Mouse (Mus musculus) limb, embryonic 12.5 days (tissue): Measurements from ENCODE around the gene Sirt4. TPM values are rescaled to one million over a fixed set of nuclear protein-coding genes. Genes with fewer than 3 reads are reported as not detected.
"Not testable (repeated sequence)": the region's sequence is repeated elsewhere in the genome, so short reads cannot be mapped to it uniquely, and the experiment has no call there.

Experiments
- ATAC-seq: fragments of 200-750 bp; cut with Nextera tagmentation; 2 replicates; pipeline ENCODE4 v1.8.0; 2017; ENCODE audit warnings: low read depth, moderate TSS enrichment; ENCODE audit not compliant: insufficient number of reproducible peaks, insufficient read depth, low FRiP score, low TSS enrichment
- H3K27ac ChIP-seq: fragments of 300-500 bp; sonication (generic); 2 replicates; pipeline ENCODE4 v1.5.1; 2016; ENCODE audit warnings: mild to moderate bottlenecking, moderate library complexity
- H3K27me3 ChIP-seq: fragments of 300-500 bp; sonication (generic); 2 replicates; pipeline ENCODE4 v1.6.1; 2016; ENCODE audit warnings: mild to moderate bottlenecking, moderate library complexity
- H3K36me3 ChIP-seq: fragments of 300-500 bp; sonication (generic); 2 replicates; pipeline ENCODE4 v1.6.1; 2016; ENCODE audit warnings: mild to moderate bottlenecking, moderate library complexity
- H3K4me1 ChIP-seq: fragments of 300-500 bp; sonication (generic); replicated peaks from 2 replicates; pipeline ENCODE4 v1.6.1; 2016
- H3K4me2 ChIP-seq: fragments of 300-500 bp; sonication (generic); 2 replicates; pipeline ENCODE4 v1.6.1; 2016; ENCODE audit warnings: mild to moderate bottlenecking, moderate library complexity
- H3K4me3 ChIP-seq: fragments of 300-500 bp; sonication (generic); replicated peaks from 2 replicates; pipeline ENCODE4 v1.5.1; 2016; ENCODE audit warnings: mild to moderate bottlenecking
- H3K9ac ChIP-seq: fragments of 300-500 bp; sonication (generic); replicated peaks from 2 replicates; pipeline ENCODE4 v1.6.1; 2016; ENCODE audit warnings: mild to moderate bottlenecking, moderate library complexity
- H3K9me3 ChIP-seq: fragments of 300-500 bp; sonication (generic); 2 replicates; pipeline ENCODE4 v1.6.1; 2016; ENCODE audit warnings: mild to moderate bottlenecking, moderate library complexity
- WGBS: fragments of 180-500 bp; shearing (Covaris S2); methylation state at CpG from one replicate; pipeline ENCODE4 v1.1.7; 2016; 5-methylcytosine and 5-hydroxymethylcytosine counted together
- polyA plus RNA-seq: library from polyadenylated mRNA; unstranded; fragments of >200 nt; fragmentation: Nextera tagmentation; extraction: Ambion mirVana; gene quantifications from 2 replicates; pipeline ENCODE4 v1.2.1, GENCODE M21; 2016

Sirt4 gene
- polyA plus RNA-seq, 1 experiment from 2014 or later, result 21.9 TPM

- H3K4me2 ChIP-seq, result peak overlapping the region; percentile 48
- peak overlapping the region; percentile 45 for H3K9ac ChIP-seq
- H3K4me3 ChIP-seq, result no peak overlapping the region
- ATAC-seq, result peak; percentile 70
- no peaks in the 10 kb centered on the region for H3K9me3 ChIP-seq
- peak overlapping the region; percentile 87 for H3K27ac ChIP-seq
- WGBS, result 6% methylated on average over 15 of the region's 15 CpGs
- peaks cover 75% of the 10 kb centered on the region for H3K4me1 ChIP-seq
- H3K27me3 ChIP-seq, result no peaks in the 10 kb centered on the region
- H3K36me3 ChIP-seq, result peaks cover 7% of the 10 kb centered on the region; the same call in 1 of the 2 replicates
Observed at GRCm38 (mm10) chr5:115523971-115524370, 39.4 kb upstream of the Sirt4 start.

GRCm38 (mm10) chr5:115522981-115523499 lies 38.5 kb upstream of the Sirt4 start:
- Histone ChIP-seq H3K4me3 (no peak overlapping the region), H3K4me2 (no peak overlapping the region), H3K9ac (no peak overlapping the region), H3K36me3 (peaks cover 9% of the 10 kb centered on the region; the same call in 1 of the 2 replicates), H3K9me3 (no peaks in the 10 kb centered on the region), H3K27me3 (no peaks in the 10 kb centered on the region), H3K4me1 (peaks cover 71% of the 10 kb centered on the region), H3K27ac (peak overlapping the region; percentile 87)
- no peak for ATAC-seq
- WGBS, result 69% methylated on average over 15 of the region's 15 CpGs

GRCm38 (mm10) chr5:115522531-115522930 lies 38.0 kb upstream of the Sirt4 start:
- WGBS, result 59% methylated on average over 4 of the region's 4 CpGs
- Histone ChIP-seq H3K9ac (no peak overlapping the region), H3K36me3 (peaks cover 10% of the 10 kb centered on the region; the same call in 1 of the 2 replicates), H3K27me3 (no peaks in the 10 kb centered on the region), H3K9me3 (no peaks in the 10 kb centered on the region), H3K27ac (peak overlapping the region; percentile 87), H3K4me2 (no peak overlapping the region), H3K4me3 (no peak overlapping the region), H3K4me1 (peaks cover 68% of the 10 kb centered on the region)
- no peak for ATAC-seq

GRCm38 (mm10) chr5:115521553-115522461 lies 37.3 kb upstream of the Sirt4 start:
- H3K9ac ChIP-seq, result no peak overlapping the region
- H3K27me3 ChIP-seq, result no peaks in the 10 kb centered on the region
- peak overlapping the region; percentile 16 for H3K4me2 ChIP-seq
- H3K27ac ChIP-seq, result peak overlapping the region; percentile 87
- 47% methylated on average over 20 of the region's 21 CpGs for WGBS
- peaks cover 18% of the 10 kb centered on the region; the same call in 1 of the 2 replicates for H3K36me3 ChIP-seq
- no peaks in the 10 kb centered on the region for H3K9me3 ChIP-seq
- no peak for ATAC-seq
- H3K4me3 ChIP-seq, result no peak overlapping the region
- H3K4me1 ChIP-seq, result peaks cover 63% of the 10 kb centered on the region

- Histone ChIP-seq H3K27ac (peak overlapping the region; percentile 87), H3K9me3 (no peaks in the 10 kb centered on the region), H3K4me1 (peaks cover 59% of the 10 kb centered on the region), H3K4me3 (no peak overlapping the region), H3K9ac (no peak overlapping the region), H3K4me2 (no peak overlapping the region), H3K36me3 (peaks cover 24% of the 10 kb centered on the region; the same call in 1 of the 2 replicates), H3K27me3 (no peaks in the 10 kb centered on the region)
- 65% methylated on average over 21 of the region's 21 CpGs for WGBS
- no peak for ATAC-seq
Observed at GRCm38 (mm10) chr5:115520325-115520869, 35.9 kb upstream of the Sirt4 start.

GRCm38 (mm10) chr5:115518214-115518613 lies 33.7 kb upstream of the Sirt4 start:
- WGBS, result 94% methylated on average over 8 of the region's 8 CpGs
- not testable (repeated sequence) for ATAC-seq, H3K27ac ChIP-seq, H3K9ac ChIP-seq, H3K4me3 ChIP-seq, H3K27me3 ChIP-seq, H3K9me3 ChIP-seq, H3K4me2 ChIP-seq
- peaks cover 30% of the 10 kb centered on the region; the same call in 1 of the 2 replicates for H3K36me3 ChIP-seq
- peaks cover 57% of the 10 kb centered on the region for H3K4me1 ChIP-seq

- 90% methylated on average over 9 of the region's 9 CpGs for WGBS
- H3K36me3 ChIP-seq, result peaks cover 34% of the 10 kb centered on the region; the same call in 1 of the 2 replicates
- H3K9me3 ChIP-seq, result no peaks in the 10 kb centered on the region
- H3K27ac ChIP-seq, result no peak overlapping the region
- H3K4me1 ChIP-seq, result peaks cover 50% of the 10 kb centered on the region
- H3K4me3 ChIP-seq, result no peak overlapping the region
- H3K9ac ChIP-seq, result no peak overlapping the region
- ATAC-seq, result no peak
- H3K27me3 ChIP-seq, result no peaks in the 10 kb centered on the region
- no peak overlapping the region for H3K4me2 ChIP-seq
Observed at GRCm38 (mm10) chr5:115517501-115517900, 33.0 kb upstream of the Sirt4 start.

- no peaks in the 10 kb centered on the region for H3K9me3 ChIP-seq
- H3K9ac ChIP-seq, result no peak overlapping the region
- H3K4me3 ChIP-seq, result no peak overlapping the region
- no peak for ATAC-seq
- peaks cover 46% of the 10 kb centered on the region for H3K4me1 ChIP-seq
- 93% methylated on average over 7 of the region's 7 CpGs for WGBS
- no peak overlapping the region for H3K4me2 ChIP-seq
- no peaks in the 10 kb centered on the region for H3K27me3 ChIP-seq
- no peak overlapping the region for H3K27ac ChIP-seq
- peaks cover 34% of the 10 kb centered on the region; the same call in 1 of the 2 replicates for H3K36me3 ChIP-seq
Observed at GRCm38 (mm10) chr5:115516908-115517307, 32.4 kb upstream of the Sirt4 start.

- Histone ChIP-seq H3K4me2 (no peak overlapping the region), H3K4me3 (no peak overlapping the region), H3K9ac (no peak overlapping the region), H3K9me3 (no peaks in the 10 kb centered on the region), H3K36me3 (peaks cover 34% of the 10 kb centered on the region; the same call in 1 of the 2 replicates), H3K4me1 (peaks cover 44% of the 10 kb centered on the region), H3K27me3 (no peaks in the 10 kb centered on the region), H3K27ac (peak overlapping the region; percentile 97; the same call in 1 of the 2 replicates)
- no peak for ATAC-seq
- 89% methylated on average over 32 of the region's 32 CpGs for WGBS
Observed at GRCm38 (mm10) chr5:115516081-115516907, 31.8 kb upstream of the Sirt4 start.

GRCm38 (mm10) chr5:115514896-115515587 lies 30.5 kb upstream of the Sirt4 start:
- peaks cover 40% of the 10 kb centered on the region for H3K4me1 ChIP-seq
- H3K36me3 ChIP-seq, result peaks cover 30% of the 10 kb centered on the region; the same call in 1 of the 2 replicates
- 30% methylated on average over 20 of the region's 20 CpGs for WGBS
- H3K27ac ChIP-seq, result peak overlapping the region; percentile 97
- H3K27me3 ChIP-seq, result no peaks in the 10 kb centered on the region
- peak overlapping the region; percentile 42; the same call in 1 of the 2 replicates for H3K9ac ChIP-seq
- no peak overlapping the region; the same call in 1 of the 2 replicates for H3K4me3 ChIP-seq
- peak; percentile 82 for ATAC-seq
- H3K4me2 ChIP-seq, result peak overlapping the region; percentile 39
- H3K9me3 ChIP-seq, result no peaks in the 10 kb centered on the region
